Mouse (Mus musculus) lung, postnatal 0 days (tissue): ENCODE results near the gene Slc2a8. TPM values are rescaled to one million over a fixed set of nuclear protein-coding genes. Genes with fewer than 3 reads are reported as not detected.

Source experiments
- ATAC-seq: fragments of 200-750 bp; cut with Nextera tagmentation; 2 replicates; pipeline ENCODE4 v1.8.0; 2017; ENCODE audit warnings: moderate library complexity
- DNase-seq: peaks from one replicate; pipeline ENCODE4 v3.0.0-alpha.2; 2016; ENCODE audit warnings: low spot score
- H3K27ac ChIP-seq: fragments of 300-500 bp; sonication (generic); 2 replicates; pipeline ENCODE4 v1.5.1; 2014; ENCODE audit warnings: antibody characterized with exemption, mild to moderate bottlenecking, low read length, mixed read lengths
- H3K27me3 ChIP-seq: fragments of 300-500 bp; sonication (generic); replicated peaks from 2 replicates; pipeline ENCODE4 v1.6.1; 2014; ENCODE audit warnings: low read length, mixed read lengths; ENCODE audit not compliant: insufficient read depth
- H3K36me3 ChIP-seq: fragments of 300-500 bp; sonication (generic); 2 replicates; pipeline ENCODE4 v1.6.1; 2014; ENCODE audit warnings: low read length, mixed read lengths; ENCODE audit not compliant: insufficient read depth
- H3K4me1 ChIP-seq: fragments of 300-500 bp; sonication (generic); 2 replicates; pipeline ENCODE4 v1.6.1; 2014; ENCODE audit warnings: antibody characterized with exemption, low read depth, low read length, mixed read lengths; ENCODE audit not compliant: insufficient read depth
- H3K4me2 ChIP-seq: fragments of 300-500 bp; sonication (generic); replicated peaks from 2 replicates; pipeline ENCODE4 v1.6.1; 2014; ENCODE audit warnings: low read depth, mild to moderate bottlenecking, low read length, moderate library complexity, mixed read lengths
- H3K4me3 ChIP-seq: fragments of 300-500 bp; sonication (generic); 2 replicates; pipeline ENCODE4 v1.5.1; 2014; ENCODE audit warnings: low read depth, low read length
- H3K9ac ChIP-seq: fragments of 300-500 bp; sonication (generic); replicated peaks from 2 replicates; pipeline ENCODE4 v1.6.1; 2014; ENCODE audit warnings: low read depth, mild to moderate bottlenecking
- H3K9me3 ChIP-seq: fragments of 300-500 bp; sonication (generic); 2 replicates; pipeline ENCODE4 v1.6.1; 2016; ENCODE audit warnings: low read length, mixed read lengths
- CTCF ChIP-seq: IDR thresholded peaks from 2 replicates; pipeline ENCODE4 v1.5.1; 2016; ENCODE audit warnings: antibody characterized with exemption, mild to moderate bottlenecking
- EP300 ChIP-seq: IDR thresholded peaks from 2 replicates; pipeline ENCODE4 v1.6.1; 2016; ENCODE audit warnings: antibody characterized with exemption, mild to moderate bottlenecking, control low read depth
- WGBS: fragments of 180-500 bp; shearing (Covaris S2); extraction: QIAGEN DNeasy Blood & Tissue Kit; methylation state at CpG from one replicate; pipeline ENCODE4 v1.1.7; 2014; 5-methylcytosine and 5-hydroxymethylcytosine counted together
- polyA plus RNA-seq: library from polyadenylated mRNA; unstranded; fragments of >200 nt; fragmentation: Nextera tagmentation; extraction: Ambion mirVana; gene quantifications from 2 replicates; pipeline ENCODE4 v1.2.1, GENCODE M21; 2015

The Slc2a8 gene
- polyA plus RNA-seq, 1 experiment from 2014 or later: 19.5 TPM

DNA sequence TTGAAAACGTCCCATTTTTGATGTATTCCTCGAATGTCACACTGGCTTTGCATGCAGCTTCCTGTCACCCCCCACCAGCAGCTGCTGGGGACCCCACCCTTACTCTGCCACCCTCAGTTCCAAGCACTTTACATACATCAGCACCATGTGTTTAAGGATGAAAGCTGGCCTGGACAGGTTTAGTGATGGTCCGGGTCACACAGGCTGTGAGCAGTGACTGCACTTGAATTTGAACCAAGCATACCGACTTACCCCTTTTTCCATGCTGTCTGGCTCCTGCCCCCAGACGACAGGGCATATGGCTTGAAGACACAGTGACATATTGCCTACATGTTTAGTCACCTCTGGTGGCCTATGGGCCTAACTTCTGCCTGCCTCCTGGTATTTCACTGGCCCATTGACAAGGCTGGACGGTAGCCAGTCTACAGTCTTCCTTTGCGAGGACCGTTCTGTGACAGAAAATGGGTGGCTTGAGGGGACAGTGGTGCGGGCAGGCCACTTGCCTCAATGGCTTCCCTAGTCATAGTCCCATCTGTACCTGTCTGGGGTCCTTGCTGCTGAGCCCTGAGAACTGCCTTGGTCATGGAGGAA is 13.8 kb downstream of the Slc2a8 start:
- Histone ChIP-seq H3K9me3 (no peaks in the 10 kb centered on the region), H3K27me3 (no peaks in the 10 kb centered on the region), H3K4me3 (no peak overlapping the region), H3K4me2 (0 out of 2 replicates have a peak overlapping the region, but pooled peaks have one; percentile 86), H3K36me3 (peaks cover 3% of the 10 kb centered on the region), H3K9ac (no peak overlapping the region), H3K27ac (no peak overlapping the region; the same call in 1 of the 2 replicates), H3K4me1 (peaks cover 6% of the 10 kb centered on the region; the same call in 1 of the 2 replicates)
- 78% methylated on average over 9 of the region's 9 CpGs for whole genome bisulfite sequencing
- no peak for DNase-seq
- no peak for ATAC-seq
- TF ChIP-seq EP300: no peak
- TF ChIP-seq CTCF: no peak

DNA sequence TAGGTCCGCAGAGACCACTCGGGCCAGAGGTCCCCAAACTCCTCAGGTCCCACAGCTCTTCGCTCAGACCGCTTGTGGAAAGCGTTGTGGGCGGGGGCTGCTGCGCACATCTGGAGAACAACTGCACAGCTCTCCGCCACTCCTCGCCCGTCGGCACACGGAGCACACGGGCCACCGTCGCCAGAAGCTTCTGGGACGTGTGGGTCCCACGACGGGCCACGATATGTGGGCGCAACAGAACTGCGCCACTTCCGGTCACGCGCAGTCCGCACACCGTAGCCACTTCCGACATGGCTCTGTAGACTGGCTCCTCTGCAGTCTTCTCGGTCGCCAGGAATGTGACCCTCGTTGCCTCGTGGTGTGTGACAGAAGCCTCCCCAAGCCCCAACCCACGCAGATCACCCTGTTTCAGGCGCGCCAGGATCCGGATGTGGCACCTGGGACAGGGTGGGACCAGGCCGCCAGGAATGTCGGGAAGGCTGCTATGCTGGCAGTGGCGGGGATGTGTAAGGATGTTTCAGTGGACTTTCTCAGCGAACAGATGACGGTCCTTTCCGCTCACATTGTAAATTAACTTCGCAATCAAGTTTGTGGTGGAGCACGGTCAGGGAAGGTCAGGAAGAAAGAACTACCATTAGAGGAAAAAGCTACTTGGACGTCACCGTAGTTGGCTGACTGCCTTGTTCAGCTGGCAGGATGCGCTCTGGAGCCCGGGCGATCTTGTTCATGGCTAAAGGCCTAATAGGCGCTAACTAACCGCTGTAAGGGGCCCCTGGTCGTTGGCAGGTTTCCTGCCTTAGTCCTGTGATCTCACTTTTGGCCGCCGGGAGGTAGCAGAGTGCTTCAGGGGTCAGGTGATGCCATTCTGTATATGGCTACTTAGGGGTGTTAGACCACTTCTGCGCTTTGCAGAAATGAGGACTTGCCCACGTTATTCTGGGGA is 14.9 kb downstream of the Slc2a8 start:
- peak overlapping the region; percentile 67 for H3K4me3 ChIP-seq
- peak; percentile 94 for ATAC-seq
- peak overlapping the region; percentile 70 for H3K9ac ChIP-seq
- TF ChIP-seq CTCF (peak; percentile 75), EP300 (peak; percentile 35)
- peak overlapping the region; percentile 86 for H3K4me2 ChIP-seq
- no peaks in the 10 kb centered on the region for H3K9me3 ChIP-seq
- DNase-seq: peak; percentile 94
- under 1% methylated on average over 55 of the region's 55 CpGs for WGBS
- H3K27me3 ChIP-seq: no peaks in the 10 kb centered on the region
- peaks cover 3% of the 10 kb centered on the region; the same call in 1 of the 2 replicates for H3K36me3 ChIP-seq
- peaks cover 12% of the 10 kb centered on the region for H3K4me1 ChIP-seq
- peak overlapping the region; percentile 98 for H3K27ac ChIP-seq

DNA sequence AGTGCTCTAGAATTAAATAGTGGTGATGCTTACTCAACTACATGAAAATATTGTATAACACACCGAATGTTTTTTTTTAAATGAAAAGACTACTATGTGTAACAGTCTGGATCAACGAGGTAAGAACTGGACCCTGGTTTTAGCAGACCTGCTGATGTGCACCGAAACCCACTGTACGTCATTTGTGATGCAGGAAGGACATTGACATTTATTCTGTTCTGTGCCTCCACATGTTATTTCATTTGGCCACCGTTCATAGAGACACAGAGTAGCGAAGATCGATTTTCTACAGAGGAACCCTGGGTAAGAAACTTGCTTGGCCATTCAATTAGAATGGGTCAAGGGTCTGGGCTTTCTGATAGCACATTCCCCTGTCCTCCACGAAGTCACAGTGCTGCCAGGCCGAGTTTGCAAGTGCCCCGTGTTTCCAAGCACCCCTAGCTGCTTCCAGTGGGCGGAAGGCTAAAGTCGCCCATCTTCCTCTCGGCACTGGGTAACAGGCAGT is 15.6 kb downstream of the Slc2a8 start:
- no peak; the same call in 1 of the 2 replicates for ATAC-seq
- TF ChIP-seq CTCF (no peak), EP300 (no peak)
- H3K4me2 ChIP-seq: peak overlapping the region; percentile 86
- DNase-seq: no peak
- no peaks in the 10 kb centered on the region for H3K9me3 ChIP-seq
- peaks cover 13% of the 10 kb centered on the region for H3K4me1 ChIP-seq
- peak overlapping the region; percentile 67 for H3K4me3 ChIP-seq
- H3K27me3 ChIP-seq: no peaks in the 10 kb centered on the region
- peak overlapping the region; percentile 98 for H3K27ac ChIP-seq
- peak overlapping the region; percentile 70 for H3K9ac ChIP-seq
- 7% methylated on average over 13 of the region's 13 CpGs for WGBS
- H3K36me3 ChIP-seq: peaks cover 3% of the 10 kb centered on the region; the same call in 1 of the 2 replicates

DNA sequence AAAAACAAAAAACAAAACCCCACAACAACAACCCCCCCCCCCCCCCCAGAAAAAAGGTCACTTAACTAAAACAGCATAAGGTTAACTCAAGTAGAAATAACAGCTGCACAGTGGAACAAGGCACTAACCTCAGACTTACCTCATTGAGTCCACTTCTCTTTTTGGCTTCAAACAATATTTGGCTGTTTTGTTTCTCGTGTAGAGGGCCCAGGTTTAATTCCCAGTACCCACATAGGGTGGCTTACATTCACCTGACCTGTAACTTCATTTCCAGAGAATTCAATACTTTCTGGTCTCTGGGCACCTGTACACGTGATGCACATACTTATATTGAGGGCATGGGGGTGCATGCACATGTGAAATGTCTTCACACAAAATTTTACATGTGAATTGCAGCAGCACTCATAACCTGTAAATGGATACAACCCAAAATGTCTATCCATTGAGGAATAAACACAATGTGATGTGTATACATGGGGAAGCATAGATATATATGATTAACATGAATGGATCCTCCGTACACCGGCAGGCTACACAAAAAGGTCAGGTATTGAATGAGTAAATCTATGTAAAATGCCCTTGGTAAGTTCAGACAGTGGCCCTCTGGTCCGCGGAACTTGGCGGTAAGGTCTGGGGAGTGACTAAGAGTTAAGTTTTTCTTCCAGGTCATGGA is 16.2 kb downstream of the Slc2a8 start:
- TF ChIP-seq CTCF (no peak), EP300 (no peak)
- no peak for DNase-seq
- Histone ChIP-seq H3K9ac (no peak overlapping the region), H3K4me3 (no peak overlapping the region), H3K4me2 (no peak overlapping the region), H3K27me3 (no peaks in the 10 kb centered on the region), H3K36me3 (peaks cover 3% of the 10 kb centered on the region; the same call in 1 of the 2 replicates), H3K9me3 (no peaks in the 10 kb centered on the region), H3K27ac (no peak overlapping the region), H3K4me1 (peaks cover 13% of the 10 kb centered on the region)
- no peak for ATAC-seq
- WGBS: 12% methylated on average over 7 of the region's 7 CpGs

GRCm38 (mm10) chr2:32964659-32965457 is 17.0 kb downstream of the Slc2a8 start:
- 40% methylated on average over 10 of the region's 10 CpGs for WGBS
- Histone ChIP-seq H3K9ac (no peak overlapping the region), H3K9me3 (no peaks in the 10 kb centered on the region), H3K27ac (no peak overlapping the region), H3K4me1 (peaks cover 13% of the 10 kb centered on the region), H3K36me3 (peaks cover 3% of the 10 kb centered on the region; the same call in 1 of the 2 replicates), H3K4me3 (no peak overlapping the region), H3K27me3 (no peaks in the 10 kb centered on the region), H3K4me2 (no peak overlapping the region)
- ATAC-seq: no peak
- DNase-seq: no peak
- TF ChIP-seq EP300: no peak
- TF ChIP-seq CTCF: no peak
